Mouse (Mus musculus) hindbrain, embryonic 12.5 days (tissue): ENCODE results near the gene Crabp1. TPM values are rescaled to one million over a fixed set of nuclear protein-coding genes. Genes with fewer than 3 reads are reported as not detected.
A peak's percentile ranks its signal among the peaks of the same experiment; 100 is the strongest.

Experiments used
- ATAC-seq: fragments of 200-750 bp; cut with Nextera tagmentation; 2 replicates; pipeline ENCODE4 v1.8.0; 2017; ENCODE audit warnings: moderate TSS enrichment; ENCODE audit not compliant: low FRiP score
- H3K27ac ChIP-seq: fragments of 300-500 bp; sonication (generic); 2 replicates; pipeline ENCODE4 v1.5.1; 2016; ENCODE audit warnings: mild to moderate bottlenecking
- H3K27me3 ChIP-seq: fragments of 300-500 bp; sonication (generic); 2 replicates; pipeline ENCODE4 v1.6.1; 2016; ENCODE audit warnings: mild to moderate bottlenecking
- H3K36me3 ChIP-seq: fragments of 300-500 bp; sonication (generic); 2 replicates; pipeline ENCODE4 v1.6.1; 2016; ENCODE audit warnings: mild to moderate bottlenecking
- H3K4me1 ChIP-seq: fragments of 300-500 bp; sonication (generic); 2 replicates; pipeline ENCODE4 v1.6.1; 2016
- H3K4me2 ChIP-seq: fragments of 300-500 bp; sonication (generic); replicated peaks from 2 replicates; pipeline ENCODE4 v1.6.1; 2016; ENCODE audit warnings: mild to moderate bottlenecking
- H3K4me3 ChIP-seq: fragments of 300-500 bp; sonication (generic); 2 replicates; pipeline ENCODE4 v1.5.1; 2016; ENCODE audit warnings: mild to moderate bottlenecking
- H3K9ac ChIP-seq: fragments of 300-500 bp; sonication (generic); 2 replicates; pipeline ENCODE4 v1.6.1; 2016; ENCODE audit warnings: mild to moderate bottlenecking, moderate library complexity
- H3K9me3 ChIP-seq: fragments of 300-500 bp; sonication (generic); replicated peaks from 2 replicates; pipeline ENCODE4 v1.6.1; 2016; ENCODE audit warnings: mild to moderate bottlenecking
- WGBS: fragments of 180-500 bp; shearing (Covaris S2); methylation state at CpG from one replicate; pipeline ENCODE4 v1.1.7; 2016; 5-methylcytosine and 5-hydroxymethylcytosine counted together
- polyA plus RNA-seq: library from polyadenylated mRNA; unstranded; fragments of >200 nt; fragmentation: Nextera tagmentation; extraction: Ambion mirVana; gene quantifications from 2 replicates; pipeline ENCODE4 v1.2.1, GENCODE M21; 2016

Crabp1 gene
- polyA plus RNA-seq, 1 experiment from 2014 or later = 655 TPM

DNA sequence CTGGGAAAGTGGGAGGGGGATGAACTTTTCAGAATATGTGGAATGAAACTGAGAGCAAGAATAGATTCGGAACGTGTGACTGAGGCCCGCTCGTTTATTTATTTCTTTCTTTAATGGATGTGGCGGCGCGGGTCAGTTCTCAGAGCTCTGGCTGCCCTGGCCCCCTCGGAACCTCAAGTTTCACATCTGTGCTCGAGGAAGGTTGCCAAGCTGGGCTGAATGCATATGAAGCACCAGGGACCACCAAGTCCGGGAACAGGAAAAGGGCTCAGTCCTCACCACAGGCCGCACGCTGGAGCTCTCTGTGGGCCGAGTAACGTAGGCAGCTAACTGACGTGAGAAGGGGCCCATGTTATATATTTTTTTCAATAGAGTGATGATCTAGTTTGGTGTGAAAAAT, 18.0 kb downstream of the Crabp1 start:
- Histone ChIP-seq H3K4me3 (no peak overlapping the region), H3K9me3 (no peaks in the 10 kb centered on the region), H3K9ac (no peak overlapping the region), H3K36me3 (no peaks in the 10 kb centered on the region), H3K4me1 (0 out of 2 replicates have a peak, but pooled peaks cover 6% of the 10 kb centered on the region), H3K27ac (no peak overlapping the region), H3K27me3 (no peaks in the 10 kb centered on the region), H3K4me2 (no peak overlapping the region)
- WGBS = 51% methylated on average over 15 of the region's 15 CpGs
- ATAC-seq = no peak

DNA sequence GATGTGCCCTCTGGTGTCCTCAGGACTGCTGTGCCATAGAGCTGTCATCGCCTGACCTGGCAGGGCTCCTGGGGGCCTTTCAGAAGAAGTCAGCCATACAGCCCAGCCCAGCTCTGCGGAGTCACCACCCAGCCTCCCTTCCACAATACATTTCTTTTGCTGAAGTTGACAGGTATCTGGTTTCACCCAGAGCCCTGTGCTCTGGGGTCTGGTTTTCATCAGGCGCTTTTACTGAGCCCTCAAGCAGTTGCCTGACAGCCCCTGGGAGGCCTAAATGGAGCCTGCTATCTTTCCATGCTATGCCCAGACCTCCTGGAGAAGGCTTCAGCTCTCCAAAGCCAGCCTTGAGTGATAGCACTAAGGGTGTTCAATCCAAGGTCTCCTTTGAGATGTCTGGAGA, 19.5 kb downstream of the Crabp1 start:
- Histone ChIP-seq H3K4me1 (0 out of 2 replicates have a peak, but pooled peaks cover 6% of the 10 kb centered on the region), H3K9me3 (no peaks in the 10 kb centered on the region), H3K9ac (no peak overlapping the region), H3K27ac (no peak overlapping the region; the same call in 1 of the 2 replicates), H3K4me3 (no peak overlapping the region), H3K4me2 (no peak overlapping the region), H3K36me3 (no peaks in the 10 kb centered on the region), H3K27me3 (no peaks in the 10 kb centered on the region)
- WGBS = 33% methylated on average over 3 of the region's 3 CpGs
- ATAC-seq = no peak

DNA sequence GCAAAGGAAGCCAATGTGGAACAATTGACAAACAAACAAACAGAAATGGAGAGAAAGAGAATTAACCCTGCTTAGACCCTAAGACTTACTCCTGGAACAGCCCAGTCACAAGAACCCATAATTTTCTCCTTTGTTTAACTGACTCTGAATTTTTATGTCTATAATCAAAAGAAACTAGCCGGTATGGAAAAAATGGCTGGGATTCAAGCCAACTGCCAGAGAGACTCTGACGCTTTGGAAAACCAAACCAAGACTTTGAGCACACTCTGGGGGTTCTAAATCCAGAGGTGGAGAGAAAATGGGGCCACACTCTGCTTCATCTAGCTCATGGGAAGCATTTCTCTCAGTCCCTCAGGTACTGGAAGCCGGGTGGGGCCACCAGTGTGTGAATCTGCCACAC, 20.7 kb downstream of the Crabp1 start:
- WGBS = 78% methylated on average over 3 of the region's 3 CpGs
- no peaks in the 10 kb centered on the region for H3K27me3 ChIP-seq
- H3K9me3 ChIP-seq = no peaks in the 10 kb centered on the region
- no peak for ATAC-seq
- 0 out of 2 replicates have a peak, but pooled peaks cover 6% of the 10 kb centered on the region for H3K4me1 ChIP-seq
- H3K4me2 ChIP-seq = no peak overlapping the region
- no peak overlapping the region for H3K4me3 ChIP-seq
- H3K9ac ChIP-seq = no peak overlapping the region
- no peaks in the 10 kb centered on the region for H3K36me3 ChIP-seq
- no peak overlapping the region for H3K27ac ChIP-seq

DNA sequence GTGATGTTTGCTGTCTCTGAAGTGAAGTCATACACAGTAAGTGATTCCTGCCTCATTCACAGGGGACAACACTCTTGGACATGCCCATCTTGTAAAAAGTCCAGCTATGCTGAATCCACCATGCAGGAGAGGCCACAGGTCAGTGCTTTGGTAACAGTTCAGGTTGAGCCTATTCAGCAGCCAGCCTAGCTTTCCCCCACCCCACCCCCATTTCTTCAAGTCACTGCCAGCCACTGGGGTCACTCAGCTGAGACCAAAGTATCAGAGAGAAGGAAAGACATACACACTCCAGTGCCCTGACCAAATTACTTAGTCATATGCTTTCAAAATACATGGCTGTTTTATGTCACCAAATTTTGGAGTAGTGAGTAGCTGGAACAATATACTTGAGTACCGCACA, 21.5 kb downstream of the Crabp1 start:
- no peak overlapping the region for H3K27ac ChIP-seq
- 98% methylated on average over 1 of the region's 1 CpGs for WGBS

DNA sequence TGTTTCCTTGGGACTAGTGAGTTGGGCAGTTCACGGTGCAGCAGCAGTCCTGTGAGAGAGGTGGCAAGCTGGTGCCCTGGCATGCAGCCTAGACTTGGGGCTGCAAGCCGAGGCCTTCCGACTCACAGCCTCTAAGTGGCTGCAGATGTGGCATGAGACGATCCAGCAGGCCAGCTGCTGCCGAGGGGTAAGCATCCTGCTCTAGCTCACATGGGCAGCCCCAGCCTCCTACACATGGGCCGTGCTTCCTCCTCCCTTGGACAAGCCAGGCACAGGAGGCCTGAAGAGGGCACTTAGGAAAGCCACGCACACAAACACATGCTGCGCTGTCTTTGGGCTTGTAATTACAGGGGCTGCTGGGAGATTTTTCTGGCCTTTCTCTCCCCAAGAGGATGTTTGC, 23.2 kb downstream of the Crabp1 start:
- ATAC-seq = 0 out of 2 replicates have a peak, but pooled peaks have one; percentile 46
- no peaks in the 10 kb centered on the region for H3K9me3 ChIP-seq
- 48% methylated on average over 8 of the region's 8 CpGs for WGBS
- no peak overlapping the region for H3K9ac ChIP-seq
- no peaks in the 10 kb centered on the region for H3K36me3 ChIP-seq
- no peaks in the 10 kb centered on the region for H3K27me3 ChIP-seq
- 0 out of 2 replicates have a peak, but pooled peaks cover 1% of the 10 kb centered on the region for H3K4me1 ChIP-seq
- no peak overlapping the region for H3K4me3 ChIP-seq
- H3K27ac ChIP-seq = no peak overlapping the region
- no peak overlapping the region for H3K4me2 ChIP-seq

More for the DNA sequence above, 21.5 kb downstream of the Crabp1 start:
- no peaks in the 10 kb centered on the region for H3K27me3 ChIP-seq
- H3K4me2 ChIP-seq = no peak overlapping the region
- H3K4me1 ChIP-seq = 0 out of 2 replicates have a peak, but pooled peaks cover 6% of the 10 kb centered on the region
- no peak for ATAC-seq
- no peak overlapping the region for H3K4me3 ChIP-seq
- H3K36me3 ChIP-seq = no peaks in the 10 kb centered on the region
- no peak overlapping the region for H3K9ac ChIP-seq
- H3K9me3 ChIP-seq = no peaks in the 10 kb centered on the region

DNA sequence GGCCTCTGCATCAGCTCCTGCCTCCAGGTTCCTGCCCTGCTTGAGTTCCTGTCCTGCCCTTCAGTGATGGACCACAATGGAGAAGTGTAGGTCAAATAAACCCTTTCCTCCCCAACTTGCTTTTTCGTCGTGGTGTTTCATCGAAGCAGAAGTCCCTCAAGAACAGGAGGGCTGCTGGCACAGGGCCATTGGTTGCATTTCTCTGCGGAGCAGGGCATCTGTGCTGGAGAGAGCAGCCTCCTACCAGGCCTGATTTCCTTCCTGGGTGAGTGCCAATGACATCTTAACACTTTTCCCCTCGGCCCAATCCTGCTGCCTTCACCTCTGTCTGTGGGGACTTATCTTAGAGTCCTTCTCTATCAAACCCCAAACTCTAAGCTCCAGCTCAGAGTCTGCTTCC, 25.7 kb downstream of the Crabp1 start:
- H3K36me3 ChIP-seq = no peaks in the 10 kb centered on the region
- H3K4me2 ChIP-seq = no peak overlapping the region
- H3K27me3 ChIP-seq = no peaks in the 10 kb centered on the region
- ATAC-seq = no peak
- H3K4me1 ChIP-seq = no peaks in the 10 kb centered on the region
- no peaks in the 10 kb centered on the region for H3K9me3 ChIP-seq
- H3K27ac ChIP-seq = no peak overlapping the region
- no peak overlapping the region for H3K9ac ChIP-seq
- WGBS = 64% methylated on average over 5 of the region's 5 CpGs
- no peak overlapping the region for H3K4me3 ChIP-seq

DNA sequence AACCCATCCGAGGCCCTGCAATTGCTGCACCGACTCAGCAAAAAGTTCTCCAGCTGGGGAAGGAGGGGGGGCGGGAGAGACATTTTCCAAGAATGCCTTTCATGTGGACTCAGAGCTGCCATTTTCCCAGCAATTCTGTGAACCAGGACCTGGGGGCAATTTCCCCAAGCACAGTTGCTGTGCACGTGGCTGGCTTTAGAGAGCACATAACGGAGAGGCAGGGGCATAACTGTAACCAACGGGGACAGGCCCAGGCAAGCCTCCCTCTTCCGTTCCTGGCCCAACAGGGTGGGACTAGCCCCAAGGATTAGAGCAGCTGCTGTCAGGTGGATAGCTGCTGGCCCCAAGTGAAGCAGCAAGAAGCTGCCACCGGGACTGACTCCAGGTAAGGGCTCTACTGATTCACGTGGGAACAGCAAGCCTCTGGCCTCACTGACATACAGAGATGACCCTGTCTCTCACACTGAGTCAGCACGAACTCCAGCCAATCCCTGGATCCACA, 37.0 kb downstream of the Crabp1 start:
- H3K9ac ChIP-seq = no peak overlapping the region
- no peak overlapping the region for H3K27ac ChIP-seq
- no peaks in the 10 kb centered on the region for H3K36me3 ChIP-seq
- H3K4me1 ChIP-seq = peaks cover 21% of the 10 kb centered on the region
- ATAC-seq = no peak
- H3K9me3 ChIP-seq = no peaks in the 10 kb centered on the region
- no peaks in the 10 kb centered on the region for H3K27me3 ChIP-seq
- no peak overlapping the region for H3K4me3 ChIP-seq
- 39% methylated on average over 10 of the region's 10 CpGs for WGBS
- H3K4me2 ChIP-seq = no peak overlapping the region

DNA sequence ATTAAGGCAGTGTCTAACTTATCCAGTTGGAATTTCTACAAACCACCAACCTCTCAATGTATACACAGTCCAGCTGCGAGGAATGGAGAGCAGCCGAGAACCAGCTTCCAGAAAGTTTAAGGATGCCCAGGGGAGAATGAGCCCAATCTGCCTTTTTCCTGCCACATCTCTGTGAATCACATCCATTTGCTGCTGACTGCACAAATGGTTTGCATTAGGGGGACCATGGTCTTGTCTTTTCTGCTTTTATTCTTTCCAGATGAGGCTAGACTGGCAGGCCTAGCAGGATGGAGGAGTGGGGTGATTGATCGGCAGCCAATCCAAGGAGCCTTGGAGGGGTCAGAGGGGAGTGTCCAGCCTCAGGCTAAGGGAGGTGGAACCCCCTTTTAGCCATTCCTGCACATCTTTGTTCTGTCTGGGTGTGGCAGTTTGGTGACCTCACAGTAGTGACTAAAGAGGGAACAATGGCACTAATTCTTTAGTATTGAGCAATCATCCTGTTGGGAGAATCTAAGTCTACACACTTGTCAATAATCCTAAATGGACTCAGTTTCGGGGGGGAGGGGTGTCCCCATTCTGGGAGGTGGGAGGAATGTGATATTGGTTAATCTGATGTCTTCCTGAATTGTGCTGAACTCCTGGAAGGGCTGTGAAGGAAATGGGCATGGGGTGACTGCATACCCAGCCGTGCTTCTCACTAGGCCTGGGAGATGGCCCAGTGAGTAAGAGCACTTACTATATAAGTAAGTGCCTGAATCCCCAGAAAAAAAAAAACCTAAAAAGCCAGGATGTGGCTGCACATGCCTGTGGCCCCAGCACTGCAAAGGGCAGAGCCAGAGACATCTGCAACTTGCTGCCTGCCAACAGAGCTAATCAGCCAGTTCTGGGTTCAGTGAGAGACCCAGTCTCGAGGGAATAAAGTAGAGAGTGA, 38.5 kb downstream of the Crabp1 start:
- H3K9ac ChIP-seq = no peak overlapping the region
- no peak overlapping the region for H3K4me3 ChIP-seq
- no peak for ATAC-seq
- peaks cover 21% of the 10 kb centered on the region for H3K4me1 ChIP-seq
- H3K4me2 ChIP-seq = no peak overlapping the region
- H3K27ac ChIP-seq = peak overlapping the region; percentile 40; the same call in 1 of the 2 replicates
- no peaks in the 10 kb centered on the region for H3K9me3 ChIP-seq
- 47% methylated on average over 6 of the region's 6 CpGs for WGBS
- no peaks in the 10 kb centered on the region for H3K36me3 ChIP-seq
- H3K27me3 ChIP-seq = no peaks in the 10 kb centered on the region

DNA sequence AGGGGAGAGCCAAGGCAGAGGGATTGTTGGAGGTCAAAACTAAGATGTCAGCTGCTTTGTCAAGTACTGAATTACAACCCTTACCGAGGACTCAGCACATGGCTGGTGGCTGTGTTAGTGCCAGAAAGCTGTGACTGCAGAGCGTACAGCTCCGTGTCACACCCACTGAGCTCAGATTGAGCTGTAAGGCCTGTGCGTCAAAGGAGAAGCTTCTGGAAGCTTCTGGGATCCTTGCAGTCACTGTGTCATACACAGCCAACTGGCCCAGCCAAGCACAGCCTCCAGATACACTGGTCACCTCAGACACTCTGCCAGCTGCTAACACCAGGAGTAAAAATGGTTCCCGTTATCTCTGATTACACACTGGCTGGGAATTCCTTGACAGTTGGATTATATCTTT, 39.8 kb downstream of the Crabp1 start:
- H3K4me2 ChIP-seq = no peak overlapping the region
- no peak overlapping the region for H3K27ac ChIP-seq
- no peak for ATAC-seq
- no peaks in the 10 kb centered on the region for H3K9me3 ChIP-seq
- H3K27me3 ChIP-seq = no peaks in the 10 kb centered on the region
- peaks cover 21% of the 10 kb centered on the region for H3K4me1 ChIP-seq
- H3K36me3 ChIP-seq = no peaks in the 10 kb centered on the region
- WGBS = 81% methylated on average over 5 of the region's 5 CpGs
- no peak overlapping the region for H3K9ac ChIP-seq
- no peak overlapping the region for H3K4me3 ChIP-seq

DNA sequence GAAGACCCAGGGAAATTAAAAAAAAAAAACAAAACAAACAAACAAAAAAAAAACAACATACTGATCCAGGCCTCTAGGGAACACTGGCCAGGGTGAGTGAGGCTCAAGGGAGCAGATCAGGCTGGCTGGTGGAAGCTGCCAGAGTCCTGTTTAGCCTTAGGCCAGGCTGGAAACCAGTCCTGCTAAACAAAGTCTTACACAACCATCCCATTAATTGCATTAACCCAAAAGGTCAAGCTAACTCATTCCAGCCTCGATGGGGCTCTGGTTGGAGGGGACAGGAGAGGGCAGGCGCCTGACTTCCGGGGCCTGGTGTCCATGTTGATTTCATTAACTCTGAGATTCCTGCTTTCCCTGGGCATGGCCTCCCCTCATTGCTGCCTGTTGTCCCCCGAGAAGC, 43.2 kb downstream of the Crabp1 start:
- Histone ChIP-seq H3K4me1 (peaks cover 18% of the 10 kb centered on the region), H3K9me3 (no peaks in the 10 kb centered on the region)

DNA sequence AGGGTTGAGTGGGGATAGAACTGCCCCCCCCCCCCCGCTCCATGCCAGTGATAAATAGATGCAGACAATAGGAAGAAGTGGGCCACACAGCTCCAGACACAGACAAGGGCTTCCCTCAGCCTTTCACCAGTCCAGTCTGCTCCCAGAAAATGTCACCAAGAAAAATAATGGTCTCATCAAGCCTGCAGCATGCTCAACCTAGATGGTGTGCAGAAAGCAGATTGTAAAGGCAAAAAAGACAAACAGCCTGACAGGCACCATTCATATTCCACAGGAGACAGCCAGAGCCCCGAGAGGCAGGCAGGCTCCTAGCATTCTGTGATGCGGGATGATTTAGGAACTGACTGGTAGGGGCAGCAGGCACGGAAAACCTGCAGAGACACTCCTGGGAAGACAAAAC, 45.4 kb downstream of the Crabp1 start:
- no peaks in the 10 kb centered on the region for H3K27me3 ChIP-seq
- no peak overlapping the region for H3K4me3 ChIP-seq
- no peaks in the 10 kb centered on the region for H3K9me3 ChIP-seq
- H3K27ac ChIP-seq = peak overlapping the region; percentile 62
- 0 out of 2 replicates have a peak overlapping the region, but pooled peaks have one; percentile 8 for H3K4me2 ChIP-seq
- H3K4me1 ChIP-seq = peaks cover 12% of the 10 kb centered on the region
- ATAC-seq = peak; percentile 64
- H3K9ac ChIP-seq = no peak overlapping the region
- 27% methylated on average over 4 of the region's 4 CpGs for WGBS
- H3K36me3 ChIP-seq = no peaks in the 10 kb centered on the region

More for the DNA sequence above, 43.2 kb downstream of the Crabp1 start:
- Histone ChIP-seq H3K27me3 (no peaks in the 10 kb centered on the region), H3K9ac (no peak overlapping the region), H3K4me2 (no peak overlapping the region), H3K27ac (no peak overlapping the region), H3K36me3 (no peaks in the 10 kb centered on the region), H3K4me3 (no peak overlapping the region)
- no peak for ATAC-seq
- 45% methylated on average over 4 of the region's 4 CpGs for WGBS

DNA sequence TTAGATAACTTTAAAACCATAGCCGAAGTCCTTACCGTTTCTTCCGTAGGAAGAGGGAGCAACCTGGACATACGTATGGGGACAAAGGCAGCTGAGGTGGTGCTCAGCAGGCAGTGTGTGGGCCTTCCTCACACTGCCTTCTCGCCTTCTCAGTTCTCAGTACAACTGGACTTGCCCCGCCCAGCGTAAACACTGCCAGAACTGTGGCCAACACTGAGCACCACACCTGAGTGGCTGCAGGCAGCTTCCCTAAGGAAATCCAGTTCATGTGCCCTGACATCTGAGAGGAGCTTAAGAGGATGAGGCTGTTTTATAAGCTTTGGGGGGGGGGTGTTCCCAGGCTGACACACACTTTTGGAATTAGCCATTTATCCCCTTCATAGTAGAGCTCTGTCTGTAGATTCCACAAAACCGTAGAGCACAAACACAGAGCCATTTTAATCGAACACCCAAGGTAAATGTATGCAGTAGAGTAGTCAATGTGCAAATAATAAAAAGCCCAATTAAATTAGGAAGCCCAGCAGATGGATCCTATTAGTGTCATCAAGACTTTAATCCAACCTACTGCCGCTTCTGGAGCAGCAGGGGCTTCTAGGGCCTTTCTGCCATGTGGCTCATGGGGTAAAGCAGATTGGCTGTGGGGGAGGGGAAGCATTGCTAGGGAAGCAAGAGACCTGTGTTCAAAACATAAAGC, 52.1 kb downstream of the Crabp1 start:
- Histone ChIP-seq H3K4me1 (no peaks in the 10 kb centered on the region), H3K27ac (no peak overlapping the region), H3K9ac (no peak overlapping the region), H3K4me2 (no peak overlapping the region), H3K4me3 (no peak overlapping the region), H3K9me3 (no peaks in the 10 kb centered on the region), H3K36me3 (no peaks in the 10 kb centered on the region), H3K27me3 (no peaks in the 10 kb centered on the region)
- no peak for ATAC-seq
- WGBS = 70% methylated on average over 10 of the region's 10 CpGs
